Mouse (Mus musculus): Measurements from ENCODE around the gene Tmem126b.

DNA sequence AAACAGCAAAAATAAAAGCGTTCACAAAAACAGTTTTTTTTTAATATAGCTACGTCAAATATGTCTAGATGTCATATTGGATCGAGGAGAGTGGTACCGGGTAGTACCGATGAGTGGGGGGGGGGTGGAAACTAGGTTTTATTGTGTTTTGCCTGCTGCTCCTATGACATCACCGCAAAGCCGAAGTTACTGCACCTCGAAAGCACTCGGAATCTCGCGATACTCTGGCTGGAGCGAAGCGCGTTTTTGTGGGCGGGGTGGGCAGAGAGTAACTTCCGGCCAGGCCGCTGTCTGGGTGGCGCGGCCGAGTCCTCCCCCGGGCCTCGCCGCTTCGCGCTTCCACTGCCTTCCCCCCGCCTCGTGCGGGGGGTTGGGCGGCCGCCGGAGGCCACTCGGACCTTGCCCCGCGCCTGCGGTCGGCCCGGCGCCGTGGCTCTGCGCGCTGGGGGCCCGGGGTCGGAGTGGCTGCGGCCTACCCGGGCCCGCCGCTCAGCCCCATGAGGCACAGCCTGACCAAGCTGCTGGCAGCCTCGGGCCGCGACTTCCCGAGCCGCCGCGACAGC, 33.2 kb downstream of the Tmem126b start, which contains the start of gene Crebzf:
- TF ChIP-seq CTCF (IDR thresholded peaks at IDR 0.05; ENCODE audit: low read depth, low read length) (no peak), POLR2A (IDR thresholded peaks at IDR 0.05; ENCODE audit: borderline replicate concordance, low read depth, low read length) (no peak; the same call in 1 of the 2 replicates)
